Mouse (Mus musculus) 3134 (cell line): ENCODE data around the gene Fthl17a.

Experiments used
- DNase-seq: peaks from one replicate; pipeline ENCODE4 v3.0.0-alpha.2; 2011; ENCODE audit warnings: low spot score; ENCODE audit not compliant: insufficient read length; ENCODE audit errors: extremely low read depth

The Fthl17a gene

DNA sequence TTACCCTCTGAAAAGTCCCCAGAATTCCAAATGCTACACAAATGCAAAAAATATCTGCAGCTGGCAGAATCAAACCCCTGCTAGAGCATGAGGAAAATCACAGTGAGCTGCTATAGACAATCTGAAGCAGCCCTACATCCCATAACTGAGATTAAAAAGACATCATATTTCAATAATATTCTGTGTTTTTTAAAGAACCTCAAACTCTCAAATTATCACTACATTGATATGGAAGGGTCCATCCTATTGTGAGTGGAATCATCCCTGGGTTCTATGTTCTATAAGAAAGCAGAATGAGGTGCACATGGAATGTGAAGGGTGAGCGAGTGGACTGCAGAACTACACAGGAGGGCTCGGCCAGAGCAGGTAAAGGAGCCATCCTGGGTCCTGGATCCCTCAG, at the start of gene Fthl17a:
Fthl17a (plus strand) TSS at position 301 of the 400 bp plus-strand sequence.
- no peak for DNase-seq

GRCm38 (mm10) chrX:85207001-85207400, 42.5 kb upstream of the Fthl17a start:
- DNase-seq = no peak

GRCm38 (mm10) chrX:85226883-85227282, 22.6 kb upstream of the Fthl17a start:
- no peak for DNase-seq

GRCm38 (mm10) chrX:85271821-85272220, 22.3 kb downstream of the Fthl17a start:
- no peak for DNase-seq

DNA sequence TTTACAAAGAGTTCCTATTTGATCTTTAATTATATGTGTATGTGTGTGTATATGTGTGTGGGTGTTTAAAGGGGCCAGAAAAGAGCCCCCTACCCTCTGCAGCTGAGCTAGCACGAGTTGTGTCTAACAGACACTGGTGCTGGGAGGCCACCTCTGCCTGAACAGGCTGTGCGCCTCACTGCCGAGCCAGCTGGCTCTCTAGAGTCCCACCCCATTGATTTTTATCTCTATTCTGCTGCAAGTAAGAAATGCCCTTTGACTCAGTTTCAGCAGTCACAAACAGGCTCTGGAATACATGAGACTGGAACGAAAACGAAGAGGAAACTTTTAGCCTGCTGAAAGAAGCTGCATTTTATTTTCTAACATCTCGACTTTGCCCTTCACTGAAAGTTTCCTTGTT, 22.8 kb downstream of the Fthl17a start:
- no peak for DNase-seq

DNA sequence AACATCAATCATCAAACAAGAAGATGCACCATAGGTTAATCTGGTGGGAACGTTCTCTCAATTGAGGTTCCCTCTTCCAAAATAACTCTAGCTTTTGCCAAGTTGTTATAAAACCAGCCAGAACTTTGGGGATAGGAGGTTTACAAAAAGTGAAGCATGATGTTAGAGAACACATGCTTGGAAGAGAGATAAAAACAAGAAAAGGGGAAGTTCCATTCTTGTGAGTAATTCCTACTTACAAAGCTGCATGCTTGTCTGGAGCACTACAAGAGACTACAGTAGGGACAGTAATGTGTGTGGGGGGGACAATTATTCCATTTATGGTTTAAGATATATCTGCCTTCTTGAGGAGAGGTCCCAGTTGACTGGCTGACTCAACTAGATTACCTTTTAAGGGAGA, 40.4 kb downstream of the Fthl17a start:
- DNase-seq = no peak

- no peak for DNase-seq
Observed at GRCm38 (mm10) chrX:85292781-85293180, 43.3 kb downstream of the Fthl17a start.

DNA sequence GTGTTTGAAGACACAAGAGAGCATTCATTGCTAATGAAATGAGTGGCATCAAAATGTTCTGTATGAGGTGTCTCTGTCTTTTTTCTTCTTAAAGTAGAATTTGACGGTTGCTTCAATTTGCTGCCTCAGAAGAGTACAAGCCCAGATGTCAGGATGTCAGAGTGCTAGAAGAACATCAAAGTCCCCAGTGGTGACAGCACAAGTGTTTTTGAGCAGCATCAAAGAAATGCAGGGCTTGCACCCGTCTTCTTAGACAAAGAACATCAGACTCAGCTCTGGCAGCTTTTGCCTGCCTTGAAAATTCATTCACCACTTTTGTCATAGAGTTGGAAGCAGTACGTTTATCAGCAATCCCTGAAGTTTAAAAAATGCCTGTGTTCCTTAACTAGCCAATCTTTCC, 44.5 kb downstream of the Fthl17a start:
- no peak for DNase-seq

GRCm38 (mm10) chrX:85304674-85305073, 55.2 kb downstream of the Fthl17a start:
- DNase-seq = no peak

DNA sequence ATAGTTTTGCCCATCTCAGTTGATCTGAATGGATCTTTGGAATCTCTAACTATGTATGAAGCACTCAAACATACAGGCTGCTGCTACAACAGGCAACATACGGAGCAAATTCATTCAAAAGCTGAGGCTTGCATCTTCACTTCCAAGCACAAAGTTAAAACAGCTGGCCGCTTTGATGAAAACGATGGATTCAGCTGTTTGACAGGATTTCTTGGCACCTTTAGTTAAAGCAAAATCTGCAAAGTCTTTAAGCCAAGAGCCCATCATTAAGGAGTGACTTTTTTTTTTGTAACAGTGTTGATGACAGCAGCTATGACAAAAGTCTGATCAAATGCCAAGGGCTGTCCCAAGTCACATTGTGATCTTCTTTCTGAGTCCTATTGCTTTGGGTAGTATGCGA, 69.1 kb downstream of the Fthl17a start:
- no peak for DNase-seq

- DNase-seq = no peak
Observed at GRCm38 (mm10) chrX:85319193-85319592, 69.7 kb downstream of the Fthl17a start.
